In the genomic region with DNA sequence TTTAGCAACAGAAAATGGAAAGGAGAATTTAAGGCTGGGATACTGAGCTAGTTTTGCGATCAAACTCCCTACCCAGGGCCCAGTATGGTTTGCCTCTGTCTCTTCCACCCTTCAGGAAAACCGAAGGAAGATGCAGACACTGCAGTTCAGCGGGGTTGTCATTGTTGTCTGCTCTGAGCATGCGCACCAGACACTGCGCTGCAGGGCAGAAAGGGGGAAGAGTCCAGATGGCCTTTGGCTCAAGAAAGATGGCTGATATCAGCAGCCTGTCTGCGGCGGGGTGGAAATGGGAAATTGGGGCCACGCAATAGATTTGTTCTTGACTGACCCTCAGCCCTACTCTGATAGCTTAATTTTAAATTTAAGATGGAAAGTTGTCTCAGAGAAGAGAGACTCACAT, we compare ENCODE assay signal across 28 mouse cellular contexts.
DNase-seq lines count a peak whose midpoint lies in the region; ATAC-seq lines count a peak whose summit lies in the region.
"Had no signal": no experiment of that assay in that cellular context is flagged by ENCODE, and none has a peak within 500 bp of the region (broad histone marks: within the 10 kb centered on the region; RNA-seq: fewer than 3 reads in every experiment).

No protein-coding gene starts in this region.

- no peaks in the 10 kb centered on the region for H3K9me3 ChIP-seq in midbrain, embryonic 11.5 days (ENCODE audit: control insufficient read depth, low read length)
- H3K9me3 ChIP-seq in midbrain, embryonic 10.5 days (replicated peaks): no peaks in the 10 kb centered on the region
- no peaks in the 10 kb centered on the region for H3K9me3 ChIP-seq in midbrain, embryonic 16.5 days (replicated peaks; ENCODE audit: control insufficient read depth, low read length, poor library complexity, severe bottlenecking)
- H3K9me3 ChIP-seq: forebrain, embryonic 13.5 days; hindbrain, embryonic 10.5 days; hindbrain, embryonic 15.5 days; kidney, embryonic 15.5 days; limb, embryonic 12.5 days; liver, embryonic 15.5 days; lung, embryonic 15.5 days; midbrain, embryonic 12.5 days; neural tube, embryonic 13.5 days; stomach, embryonic 15.5 days had no signal

- H3K36me3 ChIP-seq in midbrain, embryonic 11.5 days (ENCODE audit: control insufficient read depth, insufficient read depth, low read length): no peaks in the 10 kb centered on the region
- H3K36me3 ChIP-seq in midbrain, embryonic 10.5 days: no peaks in the 10 kb centered on the region
- no peaks in the 10 kb centered on the region for H3K36me3 ChIP-seq in midbrain, embryonic 16.5 days (ENCODE audit: control insufficient read depth, insufficient read depth, low read length)
- H3K36me3 ChIP-seq: heart, embryonic 12.5 days; hindbrain, embryonic 10.5 days; hindbrain, embryonic 15.5 days; kidney, embryonic 15.5 days; limb, embryonic 12.5 days; liver, embryonic 15.5 days; lung, embryonic 15.5 days; midbrain, embryonic 12.5 days; neural tube, embryonic 13.5 days; stomach, embryonic 15.5 days had no signal

- DNase-seq in midbrain, embryonic 11.5 days (ENCODE audit: low spot score, missing footprints): peak; percentile 37
- DNase-seq in midbrain, embryonic 10.5 days (ENCODE audit: low spot score): no peak
- peak; percentile 54 for DNase-seq in cerebellum, adult 11-12 months
- DNase-seq in cerebellum, adult 9-11 months: peak; percentile 59
- DNase-seq in gastrocnemius, postnatal 25 days: no peak
- no peak for DNase-seq in layer of hippocampus, postnatal 14 days (ENCODE audit: low spot score in 2 of 2)
- DNase-seq: adrenal gland, adult 2 months; adrenal gland, postnatal 36 days; gastrocnemius, postnatal 14 days; heart, adult 2 months; kidney, adult 18-20 months; kidney, postnatal 4 days; right cerebral cortex, postnatal 14 days; thymus, postnatal 14 days had no signal

- no peak overlapping the region for H3K4me2 ChIP-seq in midbrain, embryonic 11.5 days
- H3K4me2 ChIP-seq in midbrain, embryonic 16.5 days (ENCODE audit: low read length): no peak overlapping the region
- H3K4me2 ChIP-seq: forebrain, embryonic 13.5 days; heart, embryonic 12.5 days; hindbrain, embryonic 15.5 days; kidney, embryonic 15.5 days; limb, embryonic 12.5 days; liver, embryonic 15.5 days; lung, embryonic 15.5 days; midbrain, embryonic 12.5 days; neural tube, embryonic 13.5 days; stomach, embryonic 15.5 days had no signal

- 81% methylated on average over 8 of the region's 8 CpGs for WGBS in midbrain, embryonic 11.5 days
- 90% methylated on average over 8 of the region's 8 CpGs for WGBS in midbrain, embryonic 10.5 days
- 90% methylated on average over 8 of the region's 8 CpGs for WGBS in midbrain, embryonic 16.5 days

- no peak for ATAC-seq in midbrain, embryonic 11.5 days (ENCODE audit: low FRiP score)
- ATAC-seq in midbrain, embryonic 16.5 days: no peak
- ATAC-seq: activated CD4-positive, CD25-positive, alpha-beta regulatory T cell, adult 4 months; CD4-positive, CD25-positive, alpha-beta regulatory T cell, adult 4 months; forebrain, embryonic 13.5 days had no signal

- no peaks in the 10 kb centered on the region for H3K27me3 ChIP-seq in midbrain, embryonic 11.5 days (ENCODE audit: control insufficient read depth, insufficient read depth, low read length)
- no peaks in the 10 kb centered on the region for H3K27me3 ChIP-seq in midbrain, embryonic 10.5 days (ENCODE audit: low read depth, poor library complexity, severe bottlenecking)
- H3K27me3 ChIP-seq in midbrain, embryonic 16.5 days (ENCODE audit: control insufficient read depth, insufficient read depth, low read depth, low read length): no peaks in the 10 kb centered on the region
- H3K27me3 ChIP-seq: forebrain, embryonic 13.5 days; heart, embryonic 12.5 days; hindbrain, embryonic 15.5 days; kidney, embryonic 15.5 days; limb, embryonic 12.5 days; liver, embryonic 15.5 days; lung, embryonic 15.5 days; midbrain, embryonic 12.5 days; neural tube, embryonic 13.5 days; stomach, embryonic 15.5 days had no signal

- H3K4me3 ChIP-seq in midbrain, embryonic 11.5 days (ENCODE audit: low read depth, low read length): no peak overlapping the region
- no peak overlapping the region for H3K4me3 ChIP-seq in midbrain, embryonic 10.5 days
- no peak overlapping the region for H3K4me3 ChIP-seq in midbrain, embryonic 16.5 days (ENCODE audit: low read depth, low read length)
- H3K4me3 ChIP-seq: forebrain, embryonic 13.5 days; heart, adult 2 months; heart, embryonic 12.5 days; hindbrain, embryonic 10.5 days; hindbrain, embryonic 15.5 days; kidney, embryonic 15.5 days; limb, embryonic 12.5 days; liver, embryonic 15.5 days; lung, embryonic 15.5 days; midbrain, embryonic 12.5 days; neural tube, embryonic 13.5 days; stomach, embryonic 15.5 days had no signal

- no peaks in the 10 kb centered on the region for H3K4me1 ChIP-seq in midbrain, embryonic 11.5 days (ENCODE audit: control insufficient read depth, insufficient read depth, low read length)
- H3K4me1 ChIP-seq in midbrain, embryonic 10.5 days: no peaks in the 10 kb centered on the region
- no peaks in the 10 kb centered on the region for H3K4me1 ChIP-seq in midbrain, embryonic 16.5 days (ENCODE audit: control insufficient read depth, insufficient read depth, low read length)
- H3K4me1 ChIP-seq: forebrain, embryonic 13.5 days; heart, embryonic 12.5 days; hindbrain, embryonic 10.5 days; hindbrain, embryonic 15.5 days; kidney, embryonic 15.5 days; limb, embryonic 12.5 days; liver, embryonic 15.5 days; lung, embryonic 15.5 days; midbrain, embryonic 12.5 days; neural tube, embryonic 13.5 days; stomach, embryonic 15.5 days had no signal

- H3K27ac ChIP-seq in midbrain, embryonic 11.5 days (ENCODE audit: low read depth, low read length): no peak overlapping the region
- no peak overlapping the region for H3K27ac ChIP-seq in midbrain, embryonic 10.5 days (replicated peaks)
- H3K27ac ChIP-seq in midbrain, embryonic 16.5 days (ENCODE audit: low read length): no peak overlapping the region
- H3K27ac ChIP-seq: forebrain, embryonic 13.5 days; heart, adult 2 months; hindbrain, embryonic 10.5 days; hindbrain, embryonic 15.5 days; kidney, embryonic 15.5 days; limb, embryonic 12.5 days; liver, embryonic 15.5 days; lung, embryonic 15.5 days; midbrain, embryonic 12.5 days; neural tube, embryonic 13.5 days; stomach, embryonic 15.5 days had no signal

- H3K9ac ChIP-seq in midbrain, embryonic 11.5 days (ENCODE audit: low read length): no peak overlapping the region
- no peak overlapping the region for H3K9ac ChIP-seq in midbrain, embryonic 16.5 days (ENCODE audit: low read depth, low read length)
- H3K9ac ChIP-seq: forebrain, embryonic 13.5 days; heart, embryonic 12.5 days; hindbrain, embryonic 15.5 days; kidney, embryonic 15.5 days; limb, embryonic 12.5 days; liver, embryonic 15.5 days; lung, embryonic 15.5 days; midbrain, embryonic 12.5 days; neural tube, embryonic 13.5 days; stomach, embryonic 15.5 days had no signal

Comparison
In these comparisons a context has a peak if more than half of its experiments do, and no peak if none do; other contexts are left out.
1. DNase-seq: peak in midbrain, embryonic 11.5 days (single experiment), cerebellum, adult 11-12 months (single experiment) and cerebellum, adult 9-11 months (single experiment); none in midbrain, embryonic 10.5 days (single experiment), gastrocnemius, postnatal 25 days (single experiment) and layer of hippocampus, postnatal 14 days (0 of 2).